Mouse (Mus musculus): ENCODE results near the gene S1pr1.

S1pr1 gene

GRCm38 (mm10) chr3:115672965-115673662 lies 41.8 kb downstream of the S1pr1 start:
- DNase-seq, result peak in 1 of 2 experiments; percentile 31

- DNase-seq, result no peak
These were observed 45.6 kb downstream of the S1pr1 start for GRCm38 (mm10) chr3:115669230-115669629.

GRCm38 (mm10) chr3:115667182-115667581 lies 47.7 kb downstream of the S1pr1 start:
- DNase-seq, result no peak

- no peak for DNase-seq
These were observed 48.3 kb downstream of the S1pr1 start for GRCm38 (mm10) chr3:115666547-115666946.

- no peak for DNase-seq
These were observed 50.4 kb downstream of the S1pr1 start for GRCm38 (mm10) chr3:115664497-115664896.

- peak; percentile 73 to 80 for DNase-seq
These were observed 54.0 kb downstream of the S1pr1 start for GRCm38 (mm10) chr3:115660701-115661460.
